Mouse (Mus musculus) CD8-positive naive resting alpha-beta T cell, adult 2 months (primary cell): ENCODE data around the gene Apof.

Source experiments
- DNase-seq, 2 experiments: peaks; one replicate each; pipeline ENCODE4 v3.0.0; 2022; ENCODE audit warnings: low read depth in 2 of 2, low spot score in 2 of 2

The Apof gene

GRCm38 (mm10) chr10:128297221-128297620 is 28.8 kb downstream of the Apof start:
- DNase-seq = no peak

- no peak for DNase-seq
These were observed 29.2 kb downstream of the Apof start for GRCm38 (mm10) chr10:128297622-128298021.

DNA sequence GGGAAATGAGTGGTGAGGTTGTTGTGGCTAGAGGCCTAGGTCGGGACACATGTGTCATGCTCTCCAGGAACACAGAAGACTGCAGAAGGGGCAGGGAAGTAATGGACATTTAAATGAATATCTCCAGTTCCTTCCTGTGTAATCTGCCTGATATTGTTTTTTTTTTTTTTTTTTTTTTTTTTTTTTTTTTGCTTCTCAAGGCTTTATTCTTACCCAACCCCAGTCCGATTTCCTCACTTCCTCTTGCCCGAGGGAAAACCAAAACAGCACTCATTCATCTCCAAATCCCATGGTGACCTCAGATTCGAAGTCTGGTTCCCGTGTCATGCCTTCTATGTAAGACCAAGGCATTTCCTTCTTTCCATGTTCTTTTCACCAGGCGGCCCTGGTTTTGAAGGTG is 29.8 kb downstream of the Apof start:
- no peak for DNase-seq

DNA sequence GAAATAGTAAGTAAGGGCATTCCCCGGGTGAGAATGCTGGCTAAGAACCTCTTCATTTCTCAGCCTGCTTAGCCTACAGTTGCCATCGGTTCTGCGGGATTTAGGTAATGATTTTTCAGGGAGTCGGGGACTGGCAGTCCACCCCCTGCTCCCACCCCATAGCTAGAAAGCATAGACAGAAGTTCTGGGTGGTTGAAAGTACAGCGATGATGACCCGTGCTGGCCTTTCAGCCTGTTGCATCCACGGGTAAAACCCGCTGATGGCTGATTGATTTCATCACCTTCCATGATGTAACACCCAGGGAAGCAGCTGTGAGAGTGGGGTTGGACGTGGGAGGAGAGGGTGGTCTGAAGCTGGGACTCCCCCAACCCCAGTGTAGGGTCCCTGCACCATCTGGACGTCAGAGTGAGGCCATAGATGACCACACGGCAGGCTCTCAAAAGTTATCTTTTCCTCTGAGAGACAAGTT is 30.3 kb downstream of the Apof start, which contains the start of gene Il23a:
TSS of gene Il23a (minus strand) at position 51 of the 470 bp plus-strand sequence.
- DNase-seq = no peak

DNA sequence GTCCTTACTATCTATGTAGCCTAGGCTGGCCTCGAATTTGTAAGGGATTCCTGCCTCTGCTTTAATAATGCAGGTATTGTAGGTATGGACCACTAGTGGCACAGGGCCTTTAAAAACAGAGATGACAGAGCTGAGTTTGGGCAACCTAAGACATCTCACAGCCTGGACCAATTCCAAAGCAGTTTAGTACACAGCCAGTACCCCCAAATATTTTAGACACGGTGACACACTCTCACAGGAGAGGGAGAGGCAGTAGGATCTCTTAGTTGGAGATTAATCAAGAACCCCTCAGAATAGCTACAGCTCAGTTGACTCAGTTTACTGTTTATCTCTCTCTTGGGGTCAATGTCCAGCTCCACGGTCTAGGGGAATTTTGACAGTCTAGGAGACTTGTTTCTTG is 33.9 kb downstream of the Apof start:
- DNase-seq = no peak

DNA sequence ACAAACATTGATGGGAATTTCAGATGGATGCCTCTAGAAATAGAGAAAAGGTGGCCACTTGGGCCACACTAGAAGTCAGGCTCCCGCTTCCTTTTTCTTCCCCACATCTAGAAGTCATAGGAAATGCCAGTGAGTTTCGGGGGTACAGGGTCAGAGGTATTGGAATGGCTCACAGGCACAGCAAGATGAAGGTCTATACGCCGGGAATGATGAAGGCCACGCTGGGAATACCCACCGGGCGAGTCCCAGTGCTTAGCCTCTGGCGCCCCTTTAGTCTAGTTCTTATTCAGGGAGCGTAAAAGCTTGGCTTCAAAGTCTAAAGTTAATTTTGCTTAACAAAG is 34.3 kb downstream of the Apof start:
- no peak for DNase-seq

DNA sequence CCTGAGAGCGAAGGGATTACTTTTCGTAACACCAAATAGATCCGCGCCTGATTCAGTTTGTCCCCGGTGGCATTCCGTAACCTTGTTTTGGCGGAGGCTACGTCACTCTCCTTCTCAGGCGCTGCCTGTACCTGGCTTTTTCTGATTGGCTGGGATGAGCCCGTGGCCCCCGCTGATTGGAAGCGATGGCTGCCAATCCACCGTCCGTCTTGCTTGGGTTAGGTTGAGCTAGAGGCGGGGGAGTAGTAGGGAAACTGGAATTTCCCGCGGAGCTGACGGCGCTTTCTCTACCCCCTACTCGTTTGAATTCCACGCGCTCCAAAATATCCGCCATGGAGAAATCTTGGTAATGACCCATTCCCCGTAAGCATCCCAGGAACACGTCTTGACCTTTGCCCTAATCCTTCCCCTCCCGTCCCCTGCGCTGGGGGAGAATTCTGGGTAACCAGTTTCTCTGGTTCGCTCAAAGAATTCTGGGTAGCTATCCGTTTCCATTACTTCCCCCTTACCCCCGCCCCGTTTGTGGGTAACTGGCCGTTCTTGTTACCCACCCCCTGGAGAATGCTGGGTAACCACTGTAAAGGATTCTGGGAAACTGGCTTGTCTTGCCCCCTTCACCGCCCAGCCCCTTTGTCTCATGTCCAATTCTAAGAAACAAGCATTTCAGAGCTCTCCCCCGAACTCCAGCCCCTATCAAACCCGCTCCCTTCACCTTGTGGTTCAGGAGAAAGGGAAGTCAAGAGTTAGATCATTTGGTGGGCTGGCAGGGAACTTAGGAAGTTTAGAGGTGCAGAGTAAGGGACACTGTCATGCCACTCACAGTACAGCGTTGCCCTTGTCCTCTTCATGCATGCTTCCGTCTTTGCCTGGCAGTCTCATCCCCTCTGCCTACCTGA is 34.9 kb downstream of the Apof start, which contains the start of gene Pan2:
TSS of gene Pan2 (plus strand) at position 210 of the 896 bp plus-strand sequence.
- DNase-seq = peak; percentile 98 to 99

GRCm38 (mm10) chr10:128309654-128310053 is 41.2 kb downstream of the Apof start:
- DNase-seq = no peak

- DNase-seq = no peak
These were observed 41.7 kb downstream of the Apof start for GRCm38 (mm10) chr10:128310177-128310576.

GRCm38 (mm10) chr10:128310902-128311301 is 42.4 kb downstream of the Apof start:
- no peak for DNase-seq

GRCm38 (mm10) chr10:128315578-128315977 is 47.1 kb downstream of the Apof start:
- DNase-seq = no peak
